Mouse (Mus musculus) urinary bladder, adult 18-20 months (tissue): ENCODE data around the gene Macf1.

Experiments
- DNase-seq, 2 experiments: peaks; one replicate each; pipeline ENCODE4 v3.0.0; 2022; ENCODE audit warnings: low spot score in 2 of 2, mixed read lengths in 2 of 2

Gene Macf1

DNA sequence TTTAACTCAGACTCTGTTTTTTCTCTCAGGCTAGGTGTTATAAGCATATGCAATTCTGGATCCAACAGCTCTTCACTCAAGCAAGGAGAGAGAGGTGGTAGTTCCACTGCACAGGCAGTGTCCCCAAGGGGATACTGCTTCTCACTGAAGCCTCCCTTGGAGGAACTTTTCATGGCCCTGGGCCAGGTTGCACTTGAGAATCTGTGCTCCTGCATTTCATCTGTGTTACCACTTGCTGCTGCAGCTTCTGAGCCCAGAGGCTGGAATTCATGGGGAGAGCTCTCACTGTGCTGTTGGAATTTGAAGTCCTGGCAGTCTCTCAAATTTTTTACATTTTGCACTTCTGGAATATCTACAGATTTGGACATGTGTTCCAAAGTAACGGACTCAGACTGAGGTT is 274.4 kb downstream of the Macf1 start:
- no peak for DNase-seq

DNA sequence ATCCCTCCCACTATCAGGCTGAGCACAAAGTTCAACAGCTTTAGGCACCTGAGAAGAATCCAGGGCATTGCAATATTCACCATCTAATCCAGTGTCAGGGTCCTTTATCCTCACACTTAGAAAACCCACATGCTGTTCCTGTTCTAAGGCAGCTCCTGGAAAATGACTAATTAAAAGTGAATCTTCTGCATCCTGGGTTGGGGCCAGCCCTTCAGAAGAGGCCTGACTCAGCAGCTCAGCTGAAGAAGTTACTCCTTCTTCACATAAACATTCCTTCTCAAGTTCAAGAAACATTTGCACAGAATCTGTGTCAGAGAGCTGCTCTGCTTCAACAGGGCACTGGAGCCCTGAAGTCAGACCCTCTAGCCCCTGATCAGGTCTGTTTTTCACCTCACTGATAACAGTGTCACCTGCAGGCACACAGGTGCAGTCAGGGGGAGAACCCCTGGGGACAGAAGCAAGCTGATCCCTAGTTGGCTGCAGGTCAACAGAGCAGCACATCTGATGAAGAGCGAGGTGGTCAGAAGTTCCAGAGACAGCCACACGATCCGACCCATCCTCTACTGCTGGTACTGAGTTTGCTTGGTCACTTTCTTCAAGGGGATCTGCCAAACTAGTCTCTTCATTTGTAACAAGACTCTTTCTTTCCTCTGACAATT is 275.0 kb downstream of the Macf1 start:
- DNase-seq: no peak

DNA sequence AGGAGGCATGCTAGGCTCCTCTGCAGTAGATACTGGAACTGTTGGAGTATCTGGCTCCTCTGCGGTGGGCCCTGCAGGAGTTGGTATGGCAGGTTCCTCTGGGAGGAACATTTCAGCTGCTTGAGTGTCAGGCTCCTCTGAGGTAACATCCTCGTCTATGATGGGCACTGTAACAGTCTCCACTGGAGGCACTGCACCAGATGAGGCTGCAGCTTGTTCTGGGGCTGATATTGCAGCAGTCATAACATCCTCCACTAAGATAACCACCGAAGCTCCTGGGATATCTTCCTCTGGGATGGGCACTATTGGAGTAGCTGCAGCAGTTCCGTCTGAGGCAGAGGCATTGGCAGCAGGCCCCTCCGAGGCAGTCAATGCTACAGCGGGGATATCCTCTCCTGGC is 276.4 kb downstream of the Macf1 start:
- no peak for DNase-seq

DNA sequence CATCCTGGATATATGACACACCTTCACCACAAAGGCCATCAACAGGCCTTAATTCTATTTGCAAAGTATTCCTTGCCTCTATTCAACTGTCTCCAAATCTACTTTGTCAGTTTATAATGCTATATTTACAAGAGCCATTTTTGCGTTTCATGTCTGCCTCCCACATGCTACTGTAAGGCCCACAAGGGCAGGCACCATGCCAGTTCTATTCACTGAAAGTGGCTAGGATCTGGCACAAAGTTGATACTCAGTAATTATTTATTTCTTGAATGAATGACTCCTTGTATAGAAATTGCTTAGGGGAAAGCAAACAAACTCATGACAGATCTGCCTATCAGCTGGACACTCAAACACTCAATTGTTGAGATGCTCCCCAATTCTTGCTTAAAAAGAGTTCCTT is 280.1 kb downstream of the Macf1 start:
- no peak for DNase-seq

DNA sequence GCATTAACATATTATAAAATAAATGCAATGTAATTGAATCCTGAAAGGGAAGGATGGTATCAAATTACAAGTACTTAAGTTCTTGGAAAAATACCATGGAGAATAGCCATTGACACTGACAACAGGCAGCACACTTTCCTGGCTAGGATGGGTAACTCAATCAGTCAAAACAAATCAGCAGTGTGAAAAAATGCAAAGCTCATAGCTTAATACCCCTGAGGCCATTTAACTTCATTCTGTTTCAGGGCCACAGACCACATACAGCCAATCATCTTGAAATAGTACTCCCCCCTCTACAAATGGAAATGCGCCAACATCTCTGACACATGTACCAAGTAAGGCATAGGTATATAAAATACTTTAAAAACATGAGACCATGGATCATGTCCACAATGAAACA is 281.9 kb downstream of the Macf1 start:
- DNase-seq: no peak

DNA sequence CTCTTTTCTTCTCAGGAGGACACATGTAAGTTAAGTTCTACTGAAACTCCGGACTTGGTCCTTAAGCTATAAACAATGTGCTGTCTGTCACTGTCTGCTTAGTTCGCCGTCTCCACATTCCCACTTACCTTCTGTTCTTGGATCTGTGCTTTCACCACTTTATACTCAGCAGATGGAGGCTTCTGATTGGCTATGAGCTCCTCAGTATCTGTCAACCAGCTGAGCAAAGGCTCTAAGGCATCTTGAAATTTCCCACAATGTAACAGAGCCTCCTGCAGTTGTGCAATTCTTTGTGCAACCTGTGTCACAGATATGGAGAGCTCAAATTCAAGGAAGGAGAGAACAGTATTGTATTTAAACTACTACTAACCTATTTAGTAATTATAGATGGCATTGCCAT is 282.9 kb downstream of the Macf1 start:
- DNase-seq: no peak

DNA sequence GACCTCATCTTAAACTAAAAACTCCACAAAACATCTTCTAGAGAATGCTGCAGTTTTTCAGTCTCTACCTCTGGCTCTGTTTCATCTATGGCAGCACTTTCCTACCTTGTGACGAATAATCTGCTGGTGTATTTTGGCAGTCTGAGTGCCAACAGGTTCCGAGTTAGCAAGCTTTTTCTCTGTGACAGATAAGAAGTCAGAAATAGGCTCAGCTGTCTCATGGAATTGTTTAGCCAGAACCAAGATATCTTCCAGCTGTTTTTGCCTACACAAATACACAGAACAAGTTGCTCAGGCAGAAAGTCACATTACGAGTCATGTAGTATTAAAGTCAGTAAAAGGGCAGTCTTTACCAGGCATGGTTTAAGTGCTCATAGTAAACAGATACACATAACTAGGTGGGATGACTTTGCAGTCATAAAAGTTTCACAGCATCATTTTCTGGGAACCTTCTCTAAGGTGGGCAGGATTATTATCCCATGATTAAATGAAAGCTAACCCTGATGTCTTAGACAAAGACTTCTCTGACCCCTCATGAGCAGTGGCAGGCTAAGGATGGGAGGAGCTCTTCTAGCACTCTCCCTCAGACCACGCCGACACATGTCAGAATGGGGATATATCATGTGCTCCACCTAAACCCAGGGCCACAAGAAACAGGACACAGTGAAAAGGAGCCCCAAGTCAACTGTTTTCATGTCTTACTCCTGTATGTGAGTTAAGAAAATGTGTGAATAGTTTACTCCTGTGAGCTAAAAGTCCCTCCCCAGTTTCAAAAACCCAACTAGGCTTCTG is 286.3 kb downstream of the Macf1 start:
- no peak for DNase-seq

DNA sequence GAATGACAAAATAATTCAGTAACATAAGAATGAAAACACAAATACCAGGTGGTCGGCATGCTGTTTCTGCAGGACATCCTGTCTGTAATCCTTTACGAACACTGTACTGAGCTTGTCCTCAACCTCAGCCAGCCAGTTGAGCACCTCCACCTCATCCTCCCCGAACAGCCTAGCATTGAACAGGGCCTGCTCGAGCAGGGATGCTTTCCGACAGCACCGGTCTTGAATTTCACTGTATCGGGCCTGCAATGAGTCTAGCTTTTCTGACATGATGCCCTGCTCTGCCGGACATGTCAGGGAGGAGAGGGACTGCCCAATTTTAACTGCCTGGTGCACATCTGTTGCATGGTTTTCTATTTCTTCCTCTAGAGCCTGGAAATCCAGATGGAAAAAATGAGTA is 287.1 kb downstream of the Macf1 start:
- no peak for DNase-seq

DNA sequence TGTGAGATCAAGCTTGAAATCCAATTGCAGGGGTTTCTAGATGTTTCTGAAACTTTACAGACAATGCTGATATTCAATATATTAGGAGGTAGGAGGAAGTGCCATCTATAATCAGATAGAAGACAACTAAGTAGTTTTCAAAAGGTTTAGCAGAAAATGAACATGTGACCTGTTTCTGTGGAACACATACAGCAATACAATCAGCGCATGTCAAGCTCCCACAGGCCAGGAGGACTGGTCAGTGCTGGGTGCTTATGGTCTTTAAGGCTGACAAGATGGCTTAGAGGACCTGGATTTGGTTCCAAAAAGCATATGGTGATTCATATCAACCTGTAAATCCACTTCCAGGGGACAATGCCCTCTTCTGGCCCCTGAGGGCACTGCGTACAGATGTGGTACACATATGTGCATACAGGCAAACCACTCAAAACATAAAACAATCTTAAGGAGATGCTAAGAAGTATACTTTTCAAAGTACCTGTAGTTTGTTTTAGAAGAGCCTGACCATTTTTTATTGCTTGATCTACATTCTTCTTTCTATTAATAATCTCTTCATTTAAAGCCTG is 288.6 kb downstream of the Macf1 start:
- no peak for DNase-seq

DNA sequence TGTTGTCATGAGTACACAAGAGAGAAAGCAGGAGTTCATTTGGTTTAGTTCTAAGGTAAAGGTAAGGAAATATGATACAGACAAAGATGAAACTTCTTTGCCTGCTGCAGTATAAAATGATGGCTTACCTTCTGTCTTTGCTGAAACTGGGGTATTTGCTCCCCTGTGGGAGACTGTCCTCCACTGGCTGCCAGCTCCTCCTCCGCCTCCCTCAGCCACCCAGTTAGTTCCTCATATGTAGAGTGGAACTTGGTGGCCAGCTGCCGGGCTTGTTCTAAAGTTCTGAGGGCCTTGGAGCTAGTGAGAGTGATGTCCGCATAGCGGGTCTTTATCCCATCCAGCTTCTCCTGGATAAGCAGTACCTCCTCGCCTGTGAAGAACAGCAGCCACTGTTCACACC is 289.3 kb downstream of the Macf1 start:
- no peak for DNase-seq

DNA sequence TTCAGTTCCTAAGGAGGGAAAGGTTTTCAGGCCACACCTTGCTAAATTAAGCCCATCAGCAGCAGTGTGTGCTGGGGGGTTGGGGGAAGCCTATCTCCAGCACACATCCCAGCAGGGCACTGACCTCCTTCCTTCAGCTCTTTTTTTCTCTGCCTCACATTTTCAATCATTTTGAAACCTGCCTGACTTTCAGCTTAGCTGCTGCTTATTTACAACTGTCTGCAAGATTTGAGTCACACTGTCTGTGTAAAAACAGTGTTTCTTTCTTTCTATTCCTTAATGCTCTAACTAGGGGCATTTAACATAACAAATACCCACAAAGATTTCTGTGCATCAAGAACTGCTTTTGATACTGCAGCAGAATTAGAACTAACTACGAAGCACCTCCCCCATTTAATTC is 289.9 kb downstream of the Macf1 start:
- no peak for DNase-seq

DNA sequence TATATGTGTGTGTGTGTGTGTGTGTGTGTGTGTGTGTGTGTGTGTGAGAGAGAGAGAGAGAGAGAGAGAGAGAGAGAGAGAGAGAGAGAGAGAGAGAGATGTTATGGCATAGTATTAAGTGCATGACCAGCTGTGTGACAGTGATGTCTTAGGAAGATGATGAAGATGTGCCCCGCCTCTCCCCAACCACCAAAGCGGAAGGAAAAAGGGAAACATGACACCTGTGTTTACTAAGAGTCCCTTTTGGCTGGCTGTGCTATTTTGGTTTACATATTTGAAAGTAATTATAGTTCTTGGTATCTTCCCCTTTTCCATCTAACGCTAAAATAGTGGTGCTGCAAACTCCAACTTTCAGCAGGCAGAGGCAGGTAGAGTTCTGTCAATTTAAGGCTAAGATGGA is 291.2 kb downstream of the Macf1 start:
- no peak for DNase-seq

DNA sequence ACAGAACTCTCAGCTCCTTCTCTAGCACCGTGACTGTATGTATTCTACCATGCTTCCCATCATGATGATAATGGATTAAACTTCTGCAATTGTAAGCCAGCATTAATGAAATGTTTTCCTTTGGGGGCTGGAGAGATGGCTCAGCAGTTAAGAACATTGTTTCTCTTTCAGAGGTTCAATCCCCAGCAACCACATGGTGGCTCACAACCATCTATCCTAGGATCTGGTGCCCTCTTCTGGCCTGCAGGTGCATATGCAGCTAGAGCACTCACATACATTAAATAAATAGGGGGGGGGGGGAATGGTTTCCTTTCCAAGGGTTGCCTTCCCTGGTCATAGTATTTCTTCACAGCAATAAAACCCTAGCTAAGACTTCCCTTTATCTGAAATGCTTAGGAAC is 292.0 kb downstream of the Macf1 start:
- DNase-seq: no peak

DNA sequence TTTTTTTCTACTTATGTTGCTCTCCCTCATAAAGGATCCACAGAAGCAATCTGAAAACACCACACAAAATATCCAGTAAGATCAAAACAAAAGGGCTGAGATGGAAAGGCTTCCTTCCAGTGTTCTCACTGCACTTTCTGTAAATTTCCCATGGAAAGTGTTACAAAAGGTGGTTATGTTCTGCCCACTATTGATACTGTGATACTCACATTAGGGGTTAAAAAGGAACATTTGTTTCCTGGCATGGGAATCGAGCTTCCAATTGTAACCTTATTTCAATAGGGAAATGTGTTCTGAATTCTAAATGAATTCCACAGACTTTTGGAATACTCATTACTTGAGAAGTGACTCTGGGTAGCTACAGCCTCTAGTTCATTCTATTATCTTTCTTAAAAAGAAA is 299.1 kb downstream of the Macf1 start:
- no peak for DNase-seq

DNA sequence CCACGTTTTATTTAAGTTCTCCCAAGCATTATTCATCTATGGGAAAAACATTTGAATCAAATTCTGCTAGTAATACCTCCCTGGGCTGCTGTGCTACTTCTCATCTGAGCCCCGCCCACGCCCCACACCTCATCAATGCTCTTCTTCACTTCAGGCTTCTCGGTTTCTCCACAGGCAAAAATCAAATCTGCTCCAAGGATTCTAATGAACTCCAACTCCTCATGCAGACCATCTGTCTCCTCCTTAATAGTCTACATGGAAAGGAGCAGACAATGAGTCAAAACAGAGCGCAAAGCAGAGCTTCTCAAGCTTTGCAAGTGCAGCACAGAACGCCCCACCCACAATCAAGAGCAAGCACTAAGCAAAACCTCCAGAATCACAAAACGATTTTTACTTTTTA is 301.0 kb downstream of the Macf1 start:
- no peak for DNase-seq

DNA sequence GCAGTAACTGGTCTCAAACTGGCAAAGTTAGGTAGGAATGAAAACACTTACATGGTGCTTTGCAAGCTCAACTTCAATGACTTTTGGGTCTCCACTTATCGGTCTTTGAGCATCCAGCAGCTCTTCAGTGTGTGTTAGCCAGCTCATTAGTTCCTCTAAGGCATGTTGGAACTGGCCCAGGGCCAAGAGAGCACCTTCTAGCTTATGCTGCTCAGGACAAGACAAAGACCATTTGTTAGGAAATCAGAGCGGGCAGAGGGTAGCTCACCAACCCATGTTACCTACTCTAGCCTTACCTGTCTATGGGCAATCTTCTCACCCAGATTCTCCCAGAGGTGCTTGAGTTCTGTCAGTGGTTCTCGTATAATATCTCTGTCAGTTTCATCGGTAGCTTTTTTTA is 302.1 kb downstream of the Macf1 start:
- no peak for DNase-seq

DNA sequence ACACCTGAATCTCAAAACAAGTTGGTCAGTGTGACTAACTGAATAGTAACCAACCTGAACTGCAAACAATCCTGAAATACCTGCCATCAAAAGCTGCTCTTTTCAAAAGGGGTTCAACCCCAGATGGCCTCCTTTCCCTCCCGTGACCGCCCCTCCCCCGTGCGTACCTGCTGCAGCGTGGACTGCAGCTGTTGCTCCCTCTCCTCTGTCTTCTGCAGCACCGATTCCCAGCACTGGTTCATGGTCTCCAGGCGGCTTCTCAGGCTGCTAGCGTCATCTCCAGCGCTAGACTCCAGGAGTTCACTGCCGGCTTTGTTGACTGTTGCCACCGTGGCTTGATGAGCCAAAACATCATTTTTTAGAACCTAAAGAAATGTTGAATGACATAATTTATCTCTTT is 302.6 kb downstream of the Macf1 start:
- DNase-seq: no peak

DNA sequence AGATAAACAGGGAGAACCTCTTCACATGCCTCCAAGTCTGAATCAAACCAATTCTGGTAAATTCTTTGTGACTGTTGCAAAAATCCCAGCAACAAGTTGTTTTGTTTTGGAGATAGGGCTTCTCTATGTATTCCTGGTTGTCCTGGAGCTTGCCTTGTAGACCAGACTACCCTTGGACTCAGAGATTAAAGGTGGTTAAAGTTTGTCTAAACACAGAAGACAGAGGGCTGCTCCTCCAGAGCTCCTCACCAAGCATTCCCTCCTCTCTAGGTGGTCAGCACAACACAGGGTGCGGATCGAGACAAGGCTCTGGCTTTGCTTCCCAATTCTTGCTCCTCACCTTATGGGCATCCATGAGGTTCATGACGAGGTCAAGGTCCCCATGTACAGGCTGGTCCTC is 308.1 kb downstream of the Macf1 start:
- DNase-seq: no peak

DNA sequence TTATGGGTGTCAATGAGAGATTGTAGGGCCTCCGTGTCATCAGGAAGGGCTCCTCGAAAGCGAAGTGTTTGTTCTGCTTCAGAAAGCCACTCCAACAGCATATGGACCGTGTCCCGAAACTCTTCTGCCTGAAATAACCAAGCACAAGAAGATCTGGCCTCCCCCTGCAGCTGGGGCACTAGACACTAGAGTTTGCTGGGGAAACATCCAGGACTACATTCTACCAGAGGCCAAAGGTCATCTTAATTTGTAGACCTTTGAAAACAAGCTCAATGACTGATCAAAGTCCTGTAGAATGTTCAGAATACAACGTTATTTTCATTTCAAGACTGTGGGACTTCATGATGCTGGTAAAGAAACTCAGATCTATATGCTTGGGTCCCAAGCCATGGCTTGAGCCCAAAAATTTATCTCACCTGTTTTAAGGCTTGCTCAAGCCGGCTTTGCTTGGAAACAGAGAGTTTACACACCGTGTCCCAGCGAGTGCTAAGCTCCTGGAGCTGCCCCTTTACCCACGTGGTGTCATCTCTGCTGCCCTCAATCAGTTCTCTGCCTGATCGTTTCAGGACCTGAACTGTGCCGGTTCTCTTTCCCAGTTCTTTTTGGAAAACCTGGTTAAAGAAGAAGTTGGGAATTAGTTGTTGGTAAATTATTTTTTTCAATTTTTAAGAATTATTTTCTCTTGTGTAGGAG is 309.7 kb downstream of the Macf1 start:
- DNase-seq: no peak

DNA sequence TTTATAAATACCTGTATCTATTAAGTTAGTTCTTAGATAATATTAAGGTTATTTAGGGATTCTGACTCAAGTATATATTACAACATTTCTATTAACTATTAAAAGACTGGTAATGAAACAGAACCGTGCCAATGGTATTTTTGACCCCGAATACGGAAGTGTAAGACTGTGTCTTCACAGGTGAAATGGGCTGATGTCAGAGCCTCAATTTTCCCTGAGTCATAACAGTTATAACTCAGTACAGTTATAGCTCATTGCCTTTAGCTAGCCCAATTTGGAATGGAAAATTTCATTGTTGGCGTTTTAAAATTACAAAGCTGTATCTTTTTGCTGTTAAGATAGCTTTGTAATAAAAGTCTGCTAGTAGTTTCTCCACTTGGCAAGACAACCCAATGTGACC is 320.6 kb downstream of the Macf1 start:
- DNase-seq: no peak

DNA sequence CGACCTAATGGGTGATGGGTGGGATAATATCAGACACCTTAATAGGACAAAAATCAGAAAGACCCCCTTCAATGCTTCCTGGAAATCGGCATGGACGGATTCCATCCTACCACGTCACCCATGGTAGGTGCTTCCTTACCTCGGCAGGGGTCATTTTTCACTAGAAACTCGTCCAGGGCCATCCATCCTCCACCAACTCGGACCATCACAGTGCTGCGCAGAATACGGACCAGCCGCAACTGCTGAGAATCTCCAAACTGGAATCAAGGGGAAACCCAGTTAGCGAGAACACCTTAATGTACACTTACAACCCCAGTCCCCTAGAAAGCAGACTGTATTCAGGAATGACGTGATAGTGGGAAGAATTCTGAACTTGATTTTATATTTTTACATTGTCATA is 323.4 kb downstream of the Macf1 start:
- no peak for DNase-seq

DNA sequence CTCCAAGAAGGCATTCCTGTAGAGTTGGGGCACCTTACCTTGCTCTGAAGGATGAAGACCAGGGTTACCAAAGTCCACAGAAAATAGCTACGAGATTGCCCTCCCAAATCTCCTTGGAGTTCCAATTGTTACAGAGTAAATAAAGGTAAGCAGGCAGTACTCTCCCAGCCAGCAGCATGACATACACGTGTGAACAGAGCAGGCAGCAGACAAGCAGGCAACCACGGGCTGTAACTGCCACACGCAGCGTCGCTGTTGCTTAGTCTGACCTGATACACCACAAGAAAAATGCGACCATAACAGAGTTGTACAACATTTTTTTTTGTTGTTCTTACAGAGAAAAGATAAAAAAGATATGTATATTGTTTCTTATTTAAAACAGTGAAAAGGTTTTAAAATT is 325.5 kb downstream of the Macf1 start:
- no peak for DNase-seq

DNA sequence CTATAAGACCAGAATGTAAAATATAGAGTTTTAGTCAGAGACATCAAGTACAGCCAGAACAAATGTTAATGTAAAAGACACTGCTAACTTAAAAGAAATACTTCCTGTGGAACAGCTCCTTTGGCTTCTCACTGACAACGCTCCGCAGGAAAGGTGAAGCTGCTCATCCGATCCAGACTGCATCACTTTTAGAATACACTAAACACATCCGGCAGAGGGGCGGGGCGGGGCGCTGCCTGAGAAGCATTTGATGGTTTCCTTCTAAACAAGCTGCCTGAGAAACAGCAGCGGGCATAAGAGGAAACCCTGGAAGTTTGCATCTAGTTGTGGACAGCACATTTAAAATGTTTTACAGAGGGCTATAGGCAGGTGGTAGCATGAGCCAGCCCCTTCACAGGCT is 328.2 kb downstream of the Macf1 start:
- DNase-seq: no peak
